Mouse (Mus musculus): ENCODE measurements around the gene Neurod2.
A peak's percentile ranks its signal among the peaks of the same experiment; 100 is the strongest.

The Neurod2 gene

GRCm38 (mm10) chr11:98313790-98314323 is 15.6 kb downstream of the Neurod2 start:
- DNase-seq = peak; percentile 57 to 73

DNA sequence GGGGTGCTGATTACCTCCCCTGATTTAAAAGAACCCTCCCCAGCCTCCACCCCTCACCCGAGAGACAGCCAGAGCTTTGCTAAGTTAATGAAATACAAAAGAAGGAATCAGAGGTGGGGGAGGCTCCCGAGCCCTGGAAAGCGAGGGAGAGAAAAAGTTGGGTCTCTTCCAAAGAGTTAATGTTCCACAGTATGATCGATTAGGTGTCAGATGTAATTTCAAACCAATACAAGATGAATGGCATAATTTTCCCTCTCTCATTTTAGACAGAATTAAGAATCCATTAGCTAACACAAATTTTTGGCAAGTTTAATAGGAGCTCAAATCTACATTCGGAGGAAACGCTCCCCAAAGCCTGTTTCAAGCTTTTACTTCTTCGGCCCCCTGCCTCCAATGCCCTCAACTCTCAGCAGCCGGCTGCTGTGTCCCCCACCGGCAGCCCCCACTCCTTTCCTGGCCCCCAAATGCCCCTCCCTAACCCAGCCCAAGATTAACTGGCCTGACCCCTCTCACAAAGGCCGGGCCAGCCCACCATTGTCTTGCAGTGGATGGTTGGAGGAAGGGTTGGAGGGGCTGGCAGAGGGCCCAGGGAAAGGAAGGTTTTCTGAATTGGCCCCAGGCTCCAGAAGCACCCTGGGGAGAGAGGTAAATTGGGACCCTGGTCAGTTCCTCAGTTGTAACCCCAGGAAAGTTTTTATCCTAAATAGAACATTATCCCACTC is 30.8 kb downstream of the Neurod2 start:
- DNase-seq = peak; percentile 43 to 65

GRCm38 (mm10) chr11:98297778-98298177 is 31.7 kb downstream of the Neurod2 start:
- DNase-seq = no peak

DNA sequence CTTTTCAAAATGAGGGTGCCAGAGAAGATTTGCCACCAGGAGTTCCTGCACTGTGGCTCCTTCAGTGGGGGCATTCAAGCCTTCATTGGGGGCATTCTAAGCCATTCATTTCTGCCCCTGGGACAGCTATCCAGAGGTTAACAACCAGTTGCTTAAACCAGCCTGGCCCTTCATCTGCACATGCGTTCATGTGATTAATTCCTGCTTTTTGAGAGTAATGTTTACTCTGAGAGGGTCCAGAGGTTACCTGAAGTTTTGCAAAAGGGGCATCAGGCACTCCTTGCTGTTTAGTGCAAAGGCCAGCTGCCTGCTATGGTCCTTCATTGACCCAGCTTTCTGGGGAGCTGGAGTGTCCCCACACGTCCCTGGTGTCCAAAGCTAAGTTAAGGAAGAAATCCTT is 32.5 kb downstream of the Neurod2 start:
- DNase-seq = no peak

DNA sequence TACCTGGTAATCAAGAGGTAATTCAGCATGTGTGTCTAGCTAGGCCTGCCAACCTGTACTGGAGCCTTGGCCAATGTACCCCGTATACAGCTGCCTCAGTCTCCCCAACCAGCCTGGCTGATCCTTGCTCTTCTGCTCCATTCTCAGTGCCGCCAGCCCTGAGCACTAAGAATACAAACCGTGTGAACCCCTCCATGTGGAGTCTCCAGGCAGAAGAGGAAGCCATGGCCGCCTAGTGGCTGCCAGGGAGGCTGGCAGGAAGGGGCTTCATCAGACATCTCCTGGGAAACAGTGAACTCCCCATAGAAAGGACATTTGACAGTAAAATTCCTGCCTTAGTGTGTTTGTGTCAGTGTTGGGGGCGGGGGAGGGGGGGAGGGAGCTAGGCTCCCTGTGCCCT is 33.2 kb downstream of the Neurod2 start:
- DNase-seq = peak; percentile 46

- DNase-seq = no peak
These were observed 34.3 kb downstream of the Neurod2 start for GRCm38 (mm10) chr11:98295013-98295585.

DNA sequence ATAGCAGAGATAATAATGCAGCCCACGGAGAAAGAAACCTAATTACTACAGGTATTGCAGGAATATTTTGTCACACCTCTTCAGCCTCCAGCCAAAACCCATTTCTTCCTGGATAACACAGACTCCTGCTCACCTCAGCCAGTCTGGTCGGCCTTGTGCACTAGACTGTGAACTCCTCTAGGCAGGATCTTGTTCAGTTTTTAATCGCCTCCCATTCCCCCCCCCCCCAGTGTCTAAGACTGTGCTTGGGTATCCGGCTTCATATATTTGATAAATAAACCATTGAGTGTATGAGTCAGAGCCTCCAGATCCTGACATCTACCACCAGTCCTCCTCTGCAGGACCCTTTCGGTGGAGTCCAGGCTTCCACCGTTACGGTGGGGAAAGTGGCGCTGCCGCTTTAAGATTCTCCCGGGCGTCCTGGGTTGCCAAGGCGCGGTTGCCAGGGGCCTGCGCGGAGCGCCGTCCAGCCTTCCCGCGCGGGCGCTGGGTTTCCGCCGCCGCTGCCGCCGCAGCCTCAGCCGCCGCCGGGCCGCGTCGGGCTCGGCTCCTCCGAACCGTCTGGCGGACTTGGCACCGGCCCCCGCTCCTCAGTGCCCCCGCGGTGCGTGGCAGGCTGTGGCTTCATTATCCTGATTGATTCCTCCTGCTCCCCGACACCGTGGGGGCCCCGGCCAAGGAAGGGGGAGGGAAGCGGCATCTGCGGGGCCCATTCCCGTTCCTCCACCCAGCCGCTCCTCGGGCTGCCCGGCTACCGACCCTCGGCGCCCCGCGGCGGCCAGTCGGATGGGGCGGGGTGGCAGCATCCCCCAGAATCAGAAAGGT is 35.0 kb downstream of the Neurod2 start:
- DNase-seq = peak; percentile 71 to 79

GRCm38 (mm10) chr11:98293070-98293469 is 36.4 kb downstream of the Neurod2 start:
- no peak for DNase-seq

DNA sequence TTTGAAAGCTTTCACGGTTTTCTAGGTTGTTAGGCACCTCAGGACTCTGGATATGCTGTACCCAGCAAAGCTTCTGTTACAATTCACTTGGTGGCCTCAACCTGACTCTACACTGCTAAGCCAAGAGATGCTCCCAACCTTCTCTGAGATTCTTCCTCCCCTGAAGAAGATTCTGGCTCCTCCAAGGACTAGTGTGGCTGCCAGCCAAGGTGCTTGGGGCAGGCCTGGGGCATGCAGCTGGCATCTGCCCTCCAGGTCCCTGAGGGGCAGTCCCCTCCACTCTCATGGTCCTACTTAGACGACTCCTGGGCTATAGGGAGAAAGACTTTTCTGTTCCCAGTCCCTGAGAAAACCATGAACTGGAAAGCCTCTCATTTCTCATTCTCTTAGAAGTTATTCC is 38.5 kb downstream of the Neurod2 start:
- DNase-seq = no peak

- DNase-seq = no peak
These were observed 39.6 kb downstream of the Neurod2 start for GRCm38 (mm10) chr11:98289873-98290272.

DNA sequence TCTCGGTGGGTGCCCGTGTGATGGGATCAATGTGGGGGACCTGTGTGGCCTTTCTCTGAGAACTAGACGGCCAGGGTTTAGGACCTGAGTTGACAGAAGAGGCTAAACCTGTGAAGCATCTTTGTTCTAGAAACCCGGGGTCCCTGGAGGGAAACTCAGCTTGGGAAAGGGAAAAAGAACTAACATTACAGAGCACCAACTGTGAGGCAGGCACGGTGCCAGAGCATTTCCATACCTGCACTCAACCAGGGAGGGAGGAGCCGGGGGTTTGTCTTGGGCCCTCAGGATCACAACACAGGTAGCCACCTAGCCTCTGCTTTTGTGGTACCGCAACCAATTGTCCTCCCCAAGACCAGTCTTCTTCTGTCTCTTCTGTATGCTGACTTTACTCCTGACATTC is 41.5 kb downstream of the Neurod2 start:
- DNase-seq = no peak

GRCm38 (mm10) chr11:98287531-98287930 is 41.9 kb downstream of the Neurod2 start:
- no peak for DNase-seq

DNA sequence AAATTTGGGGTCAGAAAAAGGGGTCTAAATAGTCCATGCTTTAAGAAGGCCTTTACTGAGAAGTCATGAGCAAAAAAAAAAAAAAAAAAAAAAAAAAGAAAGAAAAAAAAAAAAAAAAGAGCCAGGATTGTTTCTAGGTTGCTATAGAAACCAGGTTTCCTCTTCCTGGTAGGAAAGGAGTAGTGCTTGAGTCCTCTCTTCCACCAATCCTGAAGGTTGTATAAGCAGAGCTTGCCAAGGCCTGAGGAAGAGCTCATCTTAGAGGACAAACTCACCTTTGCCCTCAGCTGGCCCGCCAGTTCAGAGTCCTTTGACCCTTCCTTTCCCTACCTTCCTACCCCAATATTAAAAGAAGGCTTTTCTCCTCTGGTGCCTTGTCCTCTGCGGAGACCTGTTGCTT is 44.1 kb downstream of the Neurod2 start:
- no peak for DNase-seq

- peak in 1 of 2 experiments; percentile 32 for DNase-seq
These were observed 45.2 kb downstream of the Neurod2 start for GRCm38 (mm10) chr11:98284230-98284629.

DNA sequence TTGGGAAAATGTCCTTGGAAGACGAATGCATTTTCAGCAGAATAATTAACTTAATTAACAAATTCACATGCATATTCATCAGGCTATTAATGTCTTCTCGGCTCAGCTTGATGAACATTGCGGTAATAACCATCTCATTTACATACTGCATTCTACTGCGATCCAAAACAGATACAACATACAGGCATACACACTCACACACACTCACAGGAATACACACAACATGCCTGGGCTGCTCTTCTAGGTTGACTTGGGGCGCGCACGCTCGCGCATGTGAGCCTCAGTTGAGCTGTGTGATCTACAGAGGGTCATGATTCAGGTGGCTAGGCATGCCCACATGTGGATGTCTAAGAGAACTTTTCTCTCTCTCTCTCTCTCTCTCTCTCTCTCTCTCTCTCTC is 45.7 kb downstream of the Neurod2 start:
- no peak for DNase-seq
